1 mouse cellular context compared by ENCODE assay signal in the genomic region with DNA sequence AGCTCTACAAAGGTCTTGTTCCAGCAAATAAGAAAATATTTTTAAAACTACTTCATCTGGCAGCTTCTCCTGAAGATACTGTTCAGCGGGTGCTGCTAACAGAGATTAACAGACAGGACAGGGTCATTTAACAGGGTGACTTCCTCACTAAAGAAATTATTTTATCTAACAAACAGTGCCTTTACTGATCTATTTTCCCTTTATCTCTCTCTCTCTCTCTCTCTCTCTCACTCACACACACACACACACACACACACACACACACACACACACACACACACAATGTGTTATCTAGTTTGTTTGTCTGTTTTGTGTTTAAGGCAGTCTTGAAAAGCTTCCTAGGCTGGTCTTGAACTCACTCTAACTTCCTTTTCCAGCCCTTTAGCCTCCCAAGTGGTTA.
A peak's percentile ranks its signal among the peaks of the same experiment; 100 is the strongest.
TF ChIP-seq lines count a peak whose summit lies in the region.

No protein-coding gene starts in this region.

TF ChIP-seq in MEL, 35 proteins besides CTCF, POLR2A, EP300 and RAD21 (continued from another document):
- TF ChIP-seq NRF1 (IDR thresholded peaks at IDR 0.05; ENCODE audit: insufficient read depth, low read depth, low read length, poor library complexity, severe bottlenecking) (no peak), ELF1 (IDR thresholded peaks at IDR 0.05; ENCODE audit: low read depth, low read length) (peak; percentile 45; the same call in 1 of the 2 replicates), TCF12 (IDR thresholded peaks at IDR 0.05; ENCODE audit: low read depth, low read length) (peak; percentile 80), NELFE (IDR thresholded peaks at IDR 0.05; ENCODE audit: low read depth, low read length) (no peak), HCFC1 (IDR thresholded peaks at IDR 0.05; ENCODE audit: low read depth, low read length) (peak; percentile 24; the same call in 1 of the 2 replicates), MEF2A (IDR thresholded peaks at IDR 0.05; ENCODE audit: extremely low read depth, insufficient replicate concordance, low read depth, low read length, poor library complexity, severe bottlenecking) (no peak), MAFK (IDR thresholded peaks at IDR 0.05; ENCODE audit: borderline replicate concordance, low read depth, low read length) (no peak), RCOR1 (IDR thresholded peaks at IDR 0.05; ENCODE audit: low read depth, low read length) (peak; percentile 73), ETS1 (IDR thresholded peaks at IDR 0.05; ENCODE audit: low read depth, low read length) (peak; percentile 77), MYB (IDR thresholded peaks at IDR 0.05; ENCODE audit: low read depth, low read length) (0 out of 2 replicates have a peak, but pooled peaks have one; percentile 15)
TF ChIP-seq in MEL: peak in this region for 10.
